Mouse (Mus musculus) MEL (cell line): ENCODE measurements at regions not wholly inside any gene's neighbourhood (a gene's known extent, or its start where the extent isn't known, plus 50 kb on each side); places are given as distances from the start of the nearest gene placed in this dataset.

Experiments
- DNase-seq: peaks from one replicate; pipeline ENCODE4 v3.0.0; 2011; ENCODE audit warnings: low read depth, low spot score
- H3K27ac ChIP-seq: 2 replicates; pipeline ENCODE4 v1.5.1; 2012; ENCODE audit warnings: low read depth, mild to moderate bottlenecking, control low read depth, low read length, moderate library complexity; ENCODE audit not compliant: control insufficient read depth
- H3K27me3 ChIP-seq, 2 experiments: fragments of 150-350 bp in 1 of 2; sonication (generic) in 1 of 2; 2 replicates each; pipeline ENCODE4 v1.6.1; 2012; ENCODE audit warnings: low read length in 2 of 2, mild to moderate bottlenecking in 2 of 2, improper control_type of control experiment in 1 of 2, moderate library complexity in 1 of 2; ENCODE audit not compliant: insufficient read depth in 2 of 2, control insufficient read depth in 1 of 2
- H3K36me3 ChIP-seq, 2 experiments: 2 replicates each; pipeline ENCODE4 v1.6.1; 2012 to 2014; ENCODE audit warnings: low read length in 2 of 2, improper control_type of control experiment in 1 of 2, inconsistent platforms in 1 of 2, mild to moderate bottlenecking in 1 of 2; ENCODE audit not compliant: insufficient read depth in 2 of 2, control insufficient read depth in 1 of 2
- H3K4me1 ChIP-seq, 2 experiments: fragments of 150-350 bp in 1 of 2; sonication (generic) in 1 of 2; 2 replicates each; pipeline ENCODE4 v1.6.1; 2012; ENCODE audit warnings: low read length in 2 of 2, improper control_type of control experiment in 1 of 2, mild to moderate bottlenecking in 1 of 2; ENCODE audit not compliant: insufficient read depth in 2 of 2, control insufficient read depth in 1 of 2
- H3K4me3 ChIP-seq, 2 experiments: fragments of 150-350 bp in 1 of 2; sonication (generic) in 1 of 2; 2 replicates each; pipeline ENCODE4 v1.5.1; 2012; ENCODE audit warnings: low read depth in 2 of 2, low read length in 2 of 2, mild to moderate bottlenecking in 2 of 2, moderate library complexity in 2 of 2, control low read depth in 1 of 2, improper control_type of control experiment in 1 of 2; ENCODE audit not compliant: control insufficient read depth in 1 of 2, insufficient read depth in 1 of 2
- H3K79me2 ChIP-seq: 2 replicates; pipeline ENCODE4 v1.6.1; 2012; ENCODE audit warnings: mild to moderate bottlenecking, low read length, moderate library complexity; ENCODE audit not compliant: control insufficient read depth, poor library complexity, insufficient read depth
- H3K9ac ChIP-seq: 2 replicates; pipeline ENCODE4 v1.6.1; 2012; ENCODE audit warnings: low read depth, mild to moderate bottlenecking, control low read depth, low read length, moderate library complexity; ENCODE audit not compliant: control insufficient read depth, poor library complexity, severe bottlenecking
- H3K9me3 ChIP-seq: fragments of 150-350 bp; sonication (generic); replicated peaks from 2 replicates; pipeline ENCODE4 v1.6.1; 2012; ENCODE audit warnings: mild to moderate bottlenecking, low read length, improper control_type of control experiment, moderate library complexity; ENCODE audit not compliant: insufficient read depth
- BHLHE40 ChIP-seq: IDR thresholded peaks from 2 replicates; pipeline ENCODE4 v1.6.1; 2012; ENCODE audit warnings: low read depth, mild to moderate bottlenecking, inconsistent platforms, low read length, improper control_type of control experiment, borderline replicate concordance
- CHD1 ChIP-seq: IDR thresholded peaks from 2 replicates; pipeline ENCODE4 v1.6.1; 2012; ENCODE audit warnings: low read depth, mild to moderate bottlenecking, inconsistent platforms, low read length, improper control_type of control experiment
- CHD2 ChIP-seq: IDR thresholded peaks from 2 replicates; pipeline ENCODE4 v1.6.1; 2011; ENCODE audit warnings: low read length, improper control_type of control experiment
- E2F4 ChIP-seq: IDR thresholded peaks from 2 replicates; pipeline ENCODE4 v1.6.1; 2011; ENCODE audit warnings: low read depth, low read length, improper control_type of control experiment, borderline replicate concordance
- ETS1 ChIP-seq: IDR thresholded peaks from 2 replicates; pipeline ENCODE4 v1.6.1; 2012; ENCODE audit warnings: low read depth, mild to moderate bottlenecking, inconsistent platforms, low read length, improper control_type of control experiment, moderate library complexity
- GATA1 ChIP-seq: IDR thresholded peaks from 2 replicates; pipeline ENCODE4 v1.6.1; 2011; ENCODE audit warnings: low read depth, low read length, improper control_type of control experiment
- JUND ChIP-seq: IDR thresholded peaks from 2 replicates; pipeline ENCODE4 v1.6.1; 2011; ENCODE audit warnings: low read depth, mild to moderate bottlenecking, improper control_type of control experiment, low read length
- MAFK ChIP-seq: IDR thresholded peaks from 2 replicates; pipeline ENCODE4 v1.6.1; 2011; ENCODE audit warnings: low read depth, mild to moderate bottlenecking, low read length, improper control_type of control experiment, borderline replicate concordance
- MAX ChIP-seq: IDR thresholded peaks from 2 replicates; pipeline ENCODE4 v1.6.1; 2011; ENCODE audit warnings: low read length, improper control_type of control experiment
- MAZ ChIP-seq: IDR thresholded peaks from 2 replicates; pipeline ENCODE4 v1.6.1; 2012; ENCODE audit warnings: low read depth, mild to moderate bottlenecking, inconsistent platforms, low read length, improper control_type of control experiment
- MYB ChIP-seq: IDR thresholded peaks from 2 replicates; pipeline ENCODE4 v1.6.1; 2011; ENCODE audit warnings: mild to moderate bottlenecking, low read depth, low read length, improper control_type of control experiment
- MYC ChIP-seq: IDR thresholded peaks from 2 replicates; pipeline ENCODE4 v1.6.1; 2011; ENCODE audit warnings: low read depth, mild to moderate bottlenecking, low read length, improper control_type of control experiment, moderate library complexity
- NRF1 ChIP-seq: IDR thresholded peaks from 2 replicates; pipeline ENCODE4 v1.6.1; 2014; ENCODE audit warnings: low read depth, mild to moderate bottlenecking, inconsistent platforms, low read length, improper control_type of control experiment, moderate library complexity; ENCODE audit not compliant: poor library complexity, insufficient read depth, severe bottlenecking
- POLR2A ChIP-seq, 2 experiments: IDR thresholded peaks; 2 replicates each; pipeline ENCODE4 v1.6.1; 2011 to 2012; ENCODE audit warnings: low read length in 2 of 2, mild to moderate bottlenecking in 2 of 2, control low read depth in 1 of 2, improper control_type of control experiment in 1 of 2, low read depth in 1 of 2, moderate library complexity in 1 of 2; ENCODE audit not compliant: control insufficient read depth in 1 of 2, insufficient read depth in 1 of 2, poor library complexity in 1 of 2
- POLR2AphosphoS2 ChIP-seq: IDR thresholded peaks from 2 replicates; pipeline ENCODE4 v1.6.1; 2011; ENCODE audit warnings: low read length, improper control_type of control experiment
- TAL1 ChIP-seq: IDR thresholded peaks from 2 replicates; pipeline ENCODE4 v1.6.1; 2012; ENCODE audit warnings: mild to moderate bottlenecking, inconsistent platforms, low read length, moderate library complexity, mixed read lengths
- TBP ChIP-seq: IDR thresholded peaks from 2 replicates; pipeline ENCODE4 v1.8.0; 2011; ENCODE audit warnings: low read depth, low read length, improper control_type of control experiment
- TCF12 ChIP-seq: IDR thresholded peaks from 2 replicates; pipeline ENCODE4 v1.6.1; 2014; ENCODE audit warnings: low read depth, mild to moderate bottlenecking, inconsistent platforms, low read length, improper control_type of control experiment, moderate library complexity
- USF1 ChIP-seq: IDR thresholded peaks from 2 replicates; pipeline ENCODE4 v1.6.1; 2014; ENCODE audit warnings: low read depth, mild to moderate bottlenecking, inconsistent platforms, low read length, improper control_type of control experiment, moderate library complexity
- ZC3H11A ChIP-seq: IDR thresholded peaks from 2 replicates; pipeline ENCODE4 v1.6.1; 2012; ENCODE audit warnings: low read depth, mild to moderate bottlenecking, inconsistent platforms, low read length, improper control_type of control experiment
- ZMIZ1 ChIP-seq: IDR thresholded peaks from 2 replicates; pipeline ENCODE4 v1.6.1; 2012; ENCODE audit warnings: low read depth, mild to moderate bottlenecking, inconsistent platforms, low read length, improper control_type of control experiment, moderate library complexity
- ZNF384 ChIP-seq: IDR thresholded peaks from 2 replicates; pipeline ENCODE4 v1.6.1; 2012; ENCODE audit warnings: low read depth, mild to moderate bottlenecking, inconsistent platforms, low read length, improper control_type of control experiment

- Histone ChIP-seq H3K79me2 (no peaks in the 10 kb centered on the region), H3K9ac (no peak overlapping the region), H3K9me3 (no peaks in the 10 kb centered on the region), H3K4me1 (no peaks in the 10 kb centered on the region), H3K4me3 (no peak overlapping the region), H3K27ac (no peak overlapping the region), H3K36me3 (no peaks in the 10 kb centered on the region), H3K27me3 (no peaks in the 10 kb centered on the region)
- DNase-seq = no peak
- TF ChIP-seq MAFK (no peak), JUND (no peak), MAZ (no peak), E2F4 (no peak), TBP (no peak), GATA1 (no peak), ETS1 (no peak), MYB (no peak), CHD2 (no peak), ZNF384 (no peak), MYC (no peak), BHLHE40 (no peak), CHD1 (no peak)
Measured at GRCm38 (mm10) chr1:193450814-193451213, 80.7 kb upstream of the Camk1g start.

- Histone ChIP-seq H3K4me1 (no peaks in the 10 kb centered on the region), H3K9ac (no peak overlapping the region), H3K79me2 (no peaks in the 10 kb centered on the region), H3K27me3 (no peaks in the 10 kb centered on the region), H3K4me3 (no peak overlapping the region), H3K9me3 (no peaks in the 10 kb centered on the region), H3K27ac (no peak overlapping the region), H3K36me3 (no peaks in the 10 kb centered on the region)
- DNase-seq = no peak
- TF ChIP-seq MAX (no peak), ETS1 (no peak), USF1 (no peak), ZC3H11A (no peak), TBP (no peak), TAL1 (no peak), TCF12 (no peak), MAFK (no peak), NRF1 (no peak), ZNF384 (no peak), ZMIZ1 (no peak), POLR2AphosphoS2 (no peak), POLR2A (IDR thresholded peaks at IDR 0.05; ENCODE audit: control insufficient read depth in 1 of 2, insufficient read depth in 1 of 2, low read depth in 1 of 2, low read length in 2 of 2, poor library complexity in 1 of 2) (no peak)
Measured at GRCm38 (mm10) chr1:193450201-193450600, 80.1 kb upstream of the Camk1g start.
